Mouse (Mus musculus) Patski (cell line): ENCODE measurements around the gene Prdx5. TPM values are rescaled to one million over a fixed set of nuclear protein-coding genes. Genes with fewer than 3 reads are reported as not detected.

Experiments used
- ATAC-seq: fragments of 100-300 bp; one replicate; pipeline ENCODE4 v1.8.0; 2021
- CTCF ChIA-PET: fragments of 350-600 bp; sonication (Branson Sonifier 250); formaldehyde crosslinking; loops from one replicate; lab custom pipeline; 2022; ENCODE audit warnings: inconsistent platforms; lab: Charles Lee
- POLR2A ChIA-PET: fragments of 350-600 bp; sonication (Branson Sonifier 250); formaldehyde crosslinking; loops from one replicate; lab custom pipeline; 2022; ENCODE audit warnings: antibody characterized with exemption, inconsistent platforms; lab: Charles Lee
- DNase-seq: peaks from one replicate; pipeline ENCODE4 v3.0.0-alpha.2; 2011; ENCODE audit warnings: low read depth, low spot score
- H3K27me3 ChIP-seq: fragments of 371-371 bp; one replicate; pipeline ENCODE4 v1.5.1; 2021
- CTCF ChIP-seq: fragments of 100-300 bp; IDR thresholded peaks from one replicate; pipeline ENCODE4 v1.5.1; 2021
- in situ Hi-C: fragments of 300-500 bp; cut with MboI; formaldehyde crosslinking; loops from 3 replicates; pipeline ENCODE4 v1.11.1; 2018; ENCODE audit warnings: low pct_unique_long_range_greater_than_20kb, mixed read lengths
- polyA plus RNA-seq: library from polyadenylated mRNA; unstranded; gene quantifications from one replicate; pipeline ENCODE4 v1.2.3, GENCODE M21; 2021

The Prdx5 gene
- polyA plus RNA-seq, result 557 TPM

GRCm38 (mm10) chr19:6909507-6910289, at the start of gene Prdx5, which contains the start of gene Trmt112:
Gene Prdx5 (minus strand): TSS chr19:6910106.
Gene Trmt112 (plus strand): TSS chr19:6909698.
- peak; percentile 78 for ATAC-seq
- in situ Hi-C loops, result no loop called here

GRCm38 (mm10) chr19:6956461-6956860, 46.6 kb upstream of the Prdx5 start:
- no peak for ATAC-seq
- ChIA-PET POLR2A (interaction anchor here (1.2 to 1.3 kb wide), 2 partner anchors 14 to 15 kb away, joined by 3 to 4 read pairs; partner anchors contain the start of genes Bad and Gpr137), CTCF (no interaction called here)
- no peak for TF ChIP-seq CTCF
- in situ Hi-C loops, result no loop called here
- no peak for DNase-seq
- H3K27me3 ChIP-seq, result no peaks in the 10 kb centered on the region

More at GRCm38 (mm10) chr19:6909507-6910289, at the start of gene Prdx5, which contains the start of gene Trmt112:
- peak; percentile 48 for DNase-seq
- no peak for TF ChIP-seq CTCF
- CTCF ChIA-PET, result interaction anchor here (1.1 to 2.6 kb wide), 2 partner anchors 30 to 38 kb away, joined by 3 to 11 read pairs; no protein-coding TSS in a partner anchor
- H3K27me3 ChIP-seq, result no peaks in the 10 kb centered on the region
- POLR2A ChIA-PET, result interaction anchor here (0.7 to 3.1 kb wide), 9 partner anchors 10 to 65 kb away, joined by 3 to 17 read pairs (median 3); partner anchors contain the start of genes Bad, Ccdc88b, Esrra and Gpr137

GRCm38 (mm10) chr19:6955424-6955823, 45.5 kb upstream of the Prdx5 start:
- POLR2A ChIA-PET, result interaction anchor here (1.3 kb wide), 2 partner anchors 14 to 20 kb away, joined by 3 to 4 read pairs; partner anchors contain the start of genes Bad and Gpr137
- no peaks in the 10 kb centered on the region for H3K27me3 ChIP-seq
- no peak for TF ChIP-seq CTCF
- CTCF ChIA-PET, result interaction anchor here (1.4 to 2.0 kb wide), 4 partner anchors 12 to 24 kb away, joined by 4 to 5 read pairs (median 5); partner anchors contain the start of genes Bad, Gpr137, Plcb3 and Ppp1r14b
- in situ Hi-C loops, result no loop called here
- DNase-seq (no peak), ATAC-seq (no peak)

- H3K27me3 ChIP-seq, result no peaks in the 10 kb centered on the region
- no peak for TF ChIP-seq CTCF
- DNase-seq, result no peak
- in situ Hi-C loops, result no loop called here
- POLR2A ChIA-PET, result interaction anchor here (2.6 to 5.0 kb wide), 3 partner anchors 9 to 22 kb away, joined by 12 to 75 read pairs (median 44); partner anchors contain the start of genes Bad, Gpr137, Plcb3 and Ppp1r14b
- ATAC-seq, result no peak
- CTCF ChIA-PET, result interaction anchor here (1.2 to 2.0 kb wide), 4 partner anchors 13 to 26 kb away, joined by 4 to 10 read pairs (median 5); partner anchors contain the start of genes Bad and Gpr137
Measured at GRCm38 (mm10) chr19:6954046-6954445, 44.1 kb upstream of the Prdx5 start.

GRCm38 (mm10) chr19:6952712-6953037, 42.8 kb upstream of the Prdx5 start:
- in situ Hi-C loops, result no loop called here
- CTCF ChIA-PET, result interaction anchor here (0.9 to 3.5 kb wide), 8 partner anchors 10 to 27 kb away, joined by 3 to 21 read pairs (median 8); partner anchors contain the start of genes Bad, Gpr137 and Plcb3
- POLR2A ChIA-PET, result interaction anchor here (1.0 to 5.0 kb wide), 8 partner anchors 10 to 39 kb away, joined by 4 to 75 read pairs (median 9); partner anchors contain the start of genes Bad, Dnajc4, Esrra and Gpr137
- no peak for TF ChIP-seq CTCF
- ATAC-seq, result no peak
- no peaks in the 10 kb centered on the region for H3K27me3 ChIP-seq
- DNase-seq, result no peak

- CTCF ChIA-PET, result interaction anchor here (0.9 to 3.5 kb wide), 8 partner anchors 10 to 33 kb away, joined by 3 to 21 read pairs (median 8); partner anchors contain the start of genes Bad, Gpr137 and Plcb3
- TF ChIP-seq CTCF, result no peak
- ATAC-seq (peak; percentile 23), DNase-seq (no peak)
- in situ Hi-C loops, result no loop called here
- POLR2A ChIA-PET, result interaction anchor here (1.0 to 5.0 kb wide), 10 partner anchors 7 to 40 kb away, joined by 4 to 75 read pairs (median 6); partner anchors contain the start of genes Bad, Dnajc4, Esrra and Gpr137
- H3K27me3 ChIP-seq, result no peaks in the 10 kb centered on the region
Measured at GRCm38 (mm10) chr19:6951994-6952711, 42.2 kb upstream of the Prdx5 start.

- CTCF ChIA-PET, result interaction anchor here (0.9 to 3.5 kb wide), 9 partner anchors 10 to 33 kb away, joined by 3 to 21 read pairs (median 7); partner anchors contain the start of genes Bad, Gpr137 and Plcb3
- DNase-seq, result no peak
- no peak for TF ChIP-seq CTCF
- in situ Hi-C loops, result no loop called here
- POLR2A ChIA-PET, result interaction anchor here (1.0 to 5.0 kb wide), 13 partner anchors 8 to 43 kb away, joined by 3 to 75 read pairs (median 6); partner anchors contain the start of genes Bad, Catsperz, Dnajc4 and Esrra
- peak; percentile 55 for ATAC-seq
- no peaks in the 10 kb centered on the region for H3K27me3 ChIP-seq
Measured at GRCm38 (mm10) chr19:6951381-6951968, 41.6 kb upstream of the Prdx5 start.

GRCm38 (mm10) chr19:6950613-6951153, 40.8 kb upstream of the Prdx5 start:
- in situ Hi-C loops, result no loop called here

More at GRCm38 (mm10) chr19:6950613-6951153, 40.8 kb upstream of the Prdx5 start:
- H3K27me3 ChIP-seq, result no peaks in the 10 kb centered on the region
- no peak for TF ChIP-seq CTCF
- CTCF ChIA-PET, result interaction anchor here (0.9 to 3.5 kb wide), 8 partner anchors 9 to 32 kb away, joined by 3 to 21 read pairs (median 4); partner anchors contain the start of genes Bad and Gpr137
- DNase-seq (no peak), ATAC-seq (peak; percentile 22)
- POLR2A ChIA-PET, result interaction anchor here (0.7 to 5.0 kb wide), 11 partner anchors 9 to 43 kb away, joined by 3 to 75 read pairs (median 6); partner anchors contain the start of genes Bad, Catsperz, Gpr137 and Plcb3
